Mouse (Mus musculus): ENCODE measurements at regions not wholly inside any gene's neighbourhood (a gene's known extent, or its start where the extent isn't known, plus 50 kb on each side); places are given as distances from the start of the nearest gene placed in this dataset.

DNA sequence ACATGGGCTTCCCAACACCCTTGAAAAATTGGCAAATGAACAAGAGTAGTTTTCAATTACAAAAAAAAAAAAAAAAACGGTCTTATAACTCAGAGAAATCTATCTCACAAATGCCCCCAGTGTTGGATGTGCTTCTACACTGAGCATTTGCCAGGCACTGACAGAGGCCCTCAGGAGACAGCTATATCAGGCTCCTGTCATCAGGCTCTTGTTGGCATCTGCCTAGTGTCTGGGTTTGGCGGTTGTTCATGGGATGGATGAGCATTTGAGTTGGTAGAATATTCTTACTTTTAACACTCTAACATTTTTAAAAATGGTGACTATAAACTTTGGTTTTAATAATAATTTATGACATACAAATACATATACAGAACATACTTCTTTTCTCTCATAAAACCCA, 1555.4 kb upstream of the Map3k7 start:
- no peak for DNase-seq (ENCODE audit: low spot score in 2 of 2)

DNA sequence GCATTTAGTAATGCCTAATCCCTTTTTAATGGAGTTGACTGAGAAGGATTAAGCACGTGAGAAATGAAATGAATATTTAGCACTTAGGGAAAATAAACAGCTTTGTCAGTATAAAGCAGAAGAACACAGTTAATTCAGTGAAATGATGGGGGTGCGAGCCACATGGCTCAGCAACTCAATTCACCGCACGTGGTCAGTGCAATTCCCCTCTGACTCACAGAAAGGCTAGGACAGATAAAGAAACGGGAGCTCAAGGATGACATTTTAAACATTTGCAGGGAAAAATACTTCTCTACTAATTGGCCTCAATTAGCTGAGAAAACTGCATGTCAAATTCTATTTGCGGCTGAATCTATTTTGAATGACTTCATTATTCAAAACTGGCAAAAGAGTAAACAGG, 1516.3 kb upstream of the Map3k7 start:
- peak; percentile 4 to 14 for DNase-seq (ENCODE audit: low spot score in 2 of 2)

DNA sequence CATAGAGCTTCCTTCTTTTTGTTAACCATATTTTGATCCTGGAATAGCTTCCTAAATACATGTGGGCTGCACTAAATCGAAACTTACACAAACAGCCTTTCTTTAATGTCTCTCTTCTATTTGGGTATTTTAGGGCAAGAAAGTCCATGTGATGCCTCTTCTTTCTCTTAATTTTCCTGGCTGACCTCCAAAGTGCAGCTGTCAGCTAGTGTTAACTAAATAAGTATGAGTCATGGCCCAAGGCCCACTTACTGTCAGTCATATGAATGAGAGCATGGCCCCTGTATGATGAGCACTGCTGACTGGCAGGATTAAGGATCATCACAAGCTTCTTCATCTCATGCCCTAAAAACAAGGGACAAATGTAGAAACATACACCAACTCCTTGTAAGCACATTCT, 1513.5 kb upstream of the Map3k7 start:
- DNase-seq (ENCODE audit: low spot score in 2 of 2): no peak

DNA sequence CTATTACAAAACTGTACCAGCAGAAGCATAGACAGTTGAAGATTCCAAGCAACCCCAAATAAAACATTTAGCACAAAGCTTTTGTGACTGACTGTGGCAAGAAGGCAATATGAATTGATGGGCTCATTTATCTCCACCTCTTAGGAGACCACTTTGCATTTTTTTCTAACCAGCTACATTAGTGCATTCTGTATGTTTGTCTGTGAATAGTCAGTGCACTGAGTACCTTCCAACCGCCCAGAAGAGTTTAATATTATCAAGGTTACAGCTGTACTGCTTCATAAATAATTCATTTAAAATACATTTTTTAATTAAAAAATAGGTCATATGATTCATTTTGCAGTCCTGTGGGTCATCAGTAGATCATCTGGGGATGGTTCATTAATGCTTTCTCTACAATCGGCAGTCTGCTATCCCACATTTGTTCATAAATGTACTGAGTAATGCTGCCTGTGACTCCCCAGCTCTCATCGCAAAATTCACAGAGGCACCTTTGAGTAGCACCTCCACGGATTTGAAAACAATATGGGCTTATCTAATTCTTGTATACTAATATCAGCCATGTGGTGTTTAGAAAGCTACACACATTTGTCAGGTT, 1496.5 kb upstream of the Map3k7 start:
- no peak for DNase-seq (ENCODE audit: low spot score in 2 of 2)

DNA sequence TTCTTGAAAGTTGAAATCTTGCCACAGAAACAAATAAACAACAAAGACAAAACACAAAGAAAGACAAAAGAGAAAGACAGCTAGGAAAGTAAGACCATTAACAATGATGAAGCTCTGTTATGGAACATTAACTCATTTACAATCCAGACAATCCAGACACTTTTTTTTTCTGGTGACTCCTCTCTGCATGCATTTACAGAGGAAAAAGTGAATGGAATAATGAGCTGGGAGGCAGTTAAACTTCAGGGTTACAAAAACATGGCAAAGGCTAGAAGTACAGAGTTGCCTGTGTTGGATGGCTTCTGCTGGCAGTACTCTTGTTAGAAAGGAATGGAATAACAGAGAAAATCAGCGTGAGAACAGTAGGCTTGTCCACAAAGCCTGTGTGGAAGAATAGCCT, 1487.3 kb upstream of the Map3k7 start:
- DNase-seq (ENCODE audit: low spot score in 2 of 2): no peak

DNA sequence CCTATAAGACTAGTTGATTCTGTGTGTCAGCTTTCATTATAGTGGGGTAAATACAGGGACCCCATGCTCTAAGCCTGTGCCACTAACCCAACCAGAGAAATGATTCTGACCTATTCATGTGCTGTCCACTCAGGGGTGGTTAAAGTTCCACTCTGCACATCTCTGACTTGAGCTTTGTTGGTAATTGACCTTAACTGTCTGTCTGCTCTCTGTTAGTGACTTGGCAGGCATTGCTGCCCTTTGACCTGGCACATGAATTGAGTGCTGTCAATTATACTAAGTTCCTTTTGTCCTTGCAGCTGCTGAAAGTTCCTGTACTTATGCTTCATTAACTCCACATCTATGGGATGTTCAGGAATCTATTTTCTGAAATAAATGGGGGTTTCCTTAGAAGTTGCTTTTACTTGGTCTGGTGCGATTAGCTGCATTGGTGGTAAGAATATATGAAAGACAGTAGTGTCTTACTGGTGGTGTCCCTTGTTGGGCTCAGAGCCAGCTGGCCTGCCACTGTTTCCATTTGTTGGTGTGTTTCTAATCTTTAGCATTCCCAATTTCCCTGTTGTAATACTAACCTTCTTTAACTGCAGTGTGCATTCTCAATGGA, 1463.7 kb upstream of the Map3k7 start:
- DNase-seq (ENCODE audit: low spot score in 2 of 2): no peak
